Mouse (Mus musculus): ENCODE measurements around the gene Edaradd.

Gene Edaradd

GRCm38 (mm10) chr13:12460881-12461729, 59.1 kb downstream of the Edaradd start:
- peak; percentile 90 to 94 for DNase-seq (ENCODE audit: low spot score in 2 of 2)

GRCm38 (mm10) chr13:12460443-12460842, 59.8 kb downstream of the Edaradd start:
- DNase-seq (ENCODE audit: low spot score in 2 of 2), result peak; percentile 70 to 84

- DNase-seq (ENCODE audit: low spot score in 2 of 2), result no peak
These were observed 63.5 kb downstream of the Edaradd start for GRCm38 (mm10) chr13:12456711-12457110.

DNA sequence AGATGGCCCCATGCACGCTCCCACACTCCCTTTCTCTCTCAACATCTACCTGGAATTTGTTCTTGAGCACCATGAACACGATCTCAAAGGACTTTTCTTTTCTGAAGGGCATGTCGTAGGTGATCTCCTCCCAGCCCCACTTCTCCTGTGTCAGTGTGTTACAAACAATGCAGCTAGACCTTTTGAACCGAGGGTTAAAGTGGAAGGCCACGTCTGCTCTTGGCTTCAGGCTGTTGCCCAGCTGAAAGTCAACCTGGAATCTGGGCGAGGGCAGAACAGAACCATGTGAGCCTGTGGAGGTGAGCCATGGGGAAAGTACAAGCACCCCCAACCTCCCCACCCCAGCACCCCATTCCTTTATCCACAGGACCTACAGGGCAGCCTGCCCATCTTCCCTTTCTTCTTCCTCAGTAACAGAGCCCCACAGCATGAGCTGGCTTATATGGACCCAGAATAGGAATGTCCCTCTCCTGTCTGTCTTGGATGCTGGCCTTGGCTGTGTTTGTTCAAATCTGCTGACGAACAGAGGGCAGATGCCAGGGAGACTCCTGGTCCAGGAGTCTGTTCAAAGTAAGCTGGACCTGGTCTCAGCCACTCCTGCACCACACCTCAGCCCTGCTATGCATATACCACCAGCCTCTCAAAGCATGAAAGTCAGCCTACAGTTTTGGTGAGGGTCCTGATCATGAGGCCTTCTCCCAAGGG, 65.4 kb downstream of the Edaradd start:
- no peak for DNase-seq (ENCODE audit: low spot score in 2 of 2)

DNA sequence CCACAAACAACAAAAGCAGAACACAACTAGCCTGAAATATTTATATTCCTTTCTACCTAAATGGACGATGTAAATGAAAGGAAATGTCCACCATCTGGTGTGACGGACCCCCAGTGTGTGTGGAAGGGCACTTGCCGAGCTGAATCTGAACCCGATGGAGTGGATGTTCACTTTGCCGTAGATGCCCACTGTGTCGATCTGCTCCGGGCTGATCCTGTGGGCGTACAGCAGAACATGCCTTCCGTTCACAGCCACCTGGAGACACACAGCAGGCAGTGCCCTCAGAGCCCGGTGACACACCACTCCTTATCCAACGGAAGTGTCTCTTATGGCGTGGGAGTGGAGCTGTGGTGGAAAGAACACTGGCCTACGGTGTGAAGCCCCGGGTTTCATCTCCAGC, 67.1 kb downstream of the Edaradd start:
- no peak for DNase-seq (ENCODE audit: low spot score in 2 of 2)

- DNase-seq (ENCODE audit: low spot score in 2 of 2), result no peak
These were observed 78.1 kb downstream of the Edaradd start for GRCm38 (mm10) chr13:12442008-12442587.

DNA sequence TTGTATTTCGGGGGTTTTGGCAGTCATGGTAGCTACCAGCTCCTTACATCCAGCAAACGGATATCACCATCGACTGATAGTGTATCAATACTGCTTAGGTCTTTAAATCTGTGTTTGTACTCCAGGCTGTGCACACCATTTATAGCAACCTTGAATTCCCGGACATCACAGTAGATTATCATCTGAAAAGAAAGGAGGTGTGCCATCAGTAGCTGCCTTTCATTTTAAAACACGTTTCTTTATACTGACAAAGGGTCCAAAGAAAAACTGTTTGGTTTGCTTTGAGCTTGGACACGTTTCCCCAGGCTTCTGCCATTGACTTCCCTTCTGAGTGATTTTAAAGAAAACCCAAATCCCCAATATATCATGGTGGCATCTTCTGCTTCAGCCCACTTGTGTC, 79.4 kb downstream of the Edaradd start:
- DNase-seq (ENCODE audit: low spot score in 2 of 2), result no peak

DNA sequence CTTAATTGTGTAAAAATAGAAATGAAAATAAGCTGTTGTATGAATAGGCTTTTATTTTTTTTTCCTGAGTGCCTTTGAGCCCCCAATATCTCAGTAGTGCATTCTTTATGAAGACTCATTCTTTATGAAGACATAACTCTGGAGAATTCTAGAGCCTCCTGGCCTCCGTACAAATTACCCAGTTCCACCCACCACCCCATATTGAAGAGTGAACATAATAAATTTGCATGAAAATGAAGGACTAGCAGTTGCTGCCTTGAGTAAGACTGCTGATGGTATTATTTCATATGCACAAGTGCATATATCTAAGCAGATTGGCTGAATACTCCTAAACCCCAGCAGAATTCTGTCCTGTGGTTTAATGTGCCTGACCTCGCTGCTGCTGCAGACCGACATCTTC, 80.7 kb downstream of the Edaradd start:
- DNase-seq (ENCODE audit: low spot score in 2 of 2), result no peak

DNA sequence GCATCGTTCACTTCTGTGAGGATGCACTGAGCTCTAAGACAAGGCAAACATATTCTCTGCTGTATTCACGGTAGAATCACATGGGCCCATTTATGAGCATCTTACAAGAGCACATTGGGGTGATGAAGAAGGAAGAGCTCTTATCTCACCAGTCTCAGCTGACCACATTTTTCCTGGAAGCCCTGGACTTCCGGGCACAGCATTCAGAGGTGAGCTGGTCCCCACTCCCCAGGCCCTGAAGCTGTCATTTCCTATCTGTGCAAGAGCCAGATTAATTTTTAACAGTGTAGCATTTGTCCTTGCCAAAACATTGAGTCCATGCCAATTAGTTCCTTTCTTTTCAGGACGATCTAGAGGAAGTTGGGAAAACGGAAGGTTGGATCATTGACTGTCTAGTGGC, 86.4 kb downstream of the Edaradd start:
- DNase-seq (ENCODE audit: low spot score in 2 of 2), result no peak

GRCm38 (mm10) chr13:12428556-12428955, 91.7 kb downstream of the Edaradd start:
- no peak for DNase-seq (ENCODE audit: low spot score in 2 of 2)
